Mouse (Mus musculus): ENCODE data around the gene Gm20388. TPM values are rescaled to one million over a fixed set of nuclear protein-coding genes. Genes with fewer than 3 reads are reported as not detected.

The Gm20388 gene
- total and polyA plus RNA-seq, 3 experiments = 0.02 to 0.05 TPM; not detected in 1

GRCm38 (mm10) chr8:122949701-122950100, 3039.1 kb downstream of the Gm20388 start:
- Histone ChIP-seq H3K9me3 (replicated peaks) (no peaks in the 10 kb centered on the region), H3K4me1 (ENCODE audit: insufficient read depth, low read depth, low read length) (peaks cover 54% of the 10 kb centered on the region), H3K27me3 (ENCODE audit: insufficient read depth, low read length) (no peaks in the 10 kb centered on the region), H3K4me3 (ENCODE audit: low read depth, low read length) (no peak overlapping the region), H3K36me3 (replicated peaks) (peaks cover 64% of the 10 kb centered on the region)
- ATAC-seq (ENCODE audit: extremely low read depth, insufficient number of reproducible peaks, low FRiP score, poor library complexity, severe bottlenecking) (no peak), DNase-seq (ENCODE audit: low spot score) (no peak)
- no peak for TF ChIP-seq CTCF (IDR thresholded peaks at IDR 0.05; ENCODE audit: low read depth, low read length)
- no peak for TF ChIP-seq TAL1 (conservative IDR thresholded peaks at IDR 0.05; ENCODE audit: low read depth, low read length)
- TF ChIP-seq GATA1 (IDR thresholded peaks at IDR 0.05; ENCODE audit: borderline replicate concordance, low read length) = no peak
- no peak for TF ChIP-seq GATA2 (IDR thresholded peaks at IDR 0.05; ENCODE audit: borderline replicate concordance, low read depth, low read length)
- TF ChIP-seq POLR2AphosphoS5 (IDR thresholded peaks at IDR 0.05; ENCODE audit: insufficient replicate concordance, low read depth, low read length) = no peak

- TF ChIP-seq GATA1 (IDR thresholded peaks at IDR 0.05; ENCODE audit: borderline replicate concordance, low read length) (no peak), GATA2 (IDR thresholded peaks at IDR 0.05; ENCODE audit: borderline replicate concordance, low read depth, low read length) (no peak), CTCF (IDR thresholded peaks at IDR 0.05; ENCODE audit: low read depth, low read length) (no peak), POLR2AphosphoS5 (IDR thresholded peaks at IDR 0.05; ENCODE audit: insufficient replicate concordance, low read depth, low read length) (no peak), TAL1 (conservative IDR thresholded peaks at IDR 0.05; ENCODE audit: low read depth, low read length) (no peak)
- peaks cover 63% of the 10 kb centered on the region for H3K36me3 ChIP-seq (replicated peaks)
- ATAC-seq (ENCODE audit: extremely low read depth, insufficient number of reproducible peaks, low FRiP score, poor library complexity, severe bottlenecking) (no peak), DNase-seq (ENCODE audit: low spot score) (no peak)
- no peaks in the 10 kb centered on the region for H3K9me3 ChIP-seq (replicated peaks)
- peaks cover 66% of the 10 kb centered on the region for H3K4me1 ChIP-seq (ENCODE audit: insufficient read depth, low read depth, low read length)
- no peak overlapping the region for H3K4me3 ChIP-seq (ENCODE audit: low read depth, low read length)
- H3K27me3 ChIP-seq (ENCODE audit: insufficient read depth, low read length) = no peaks in the 10 kb centered on the region
These were observed 3040.8 kb downstream of the Gm20388 start for GRCm38 (mm10) chr8:122951456-122951855.

GRCm38 (mm10) chr8:122953028-122953427, 3042.4 kb downstream of the Gm20388 start:
- no peaks in the 10 kb centered on the region for H3K9me3 ChIP-seq (replicated peaks)
- TF ChIP-seq GATA2 (IDR thresholded peaks at IDR 0.05; ENCODE audit: borderline replicate concordance, low read depth, low read length) (no peak), CTCF (IDR thresholded peaks at IDR 0.05; ENCODE audit: low read depth, low read length) (no peak), POLR2AphosphoS5 (IDR thresholded peaks at IDR 0.05; ENCODE audit: insufficient replicate concordance, low read depth, low read length) (no peak), TAL1 (conservative IDR thresholded peaks at IDR 0.05; ENCODE audit: low read depth, low read length) (no peak), GATA1 (IDR thresholded peaks at IDR 0.05; ENCODE audit: borderline replicate concordance, low read length) (no peak)
- peaks cover 62% of the 10 kb centered on the region for H3K36me3 ChIP-seq (replicated peaks)
- no peak overlapping the region for H3K4me3 ChIP-seq (ENCODE audit: low read depth, low read length)
- ATAC-seq (ENCODE audit: extremely low read depth, insufficient number of reproducible peaks, low FRiP score, poor library complexity, severe bottlenecking) (no peak), DNase-seq (ENCODE audit: low spot score) (no peak)
- H3K4me1 ChIP-seq (ENCODE audit: insufficient read depth, low read depth, low read length) = peaks cover 80% of the 10 kb centered on the region
- H3K27me3 ChIP-seq (ENCODE audit: insufficient read depth, low read length) = no peaks in the 10 kb centered on the region

- no peak overlapping the region for H3K4me3 ChIP-seq (ENCODE audit: low read depth, low read length)
- no peaks in the 10 kb centered on the region for H3K9me3 ChIP-seq (replicated peaks)
- ATAC-seq (ENCODE audit: extremely low read depth, insufficient number of reproducible peaks, low FRiP score, poor library complexity, severe bottlenecking) (no peak), DNase-seq (ENCODE audit: low spot score) (no peak)
- H3K27me3 ChIP-seq (ENCODE audit: insufficient read depth, low read length) = no peaks in the 10 kb centered on the region
- peaks cover 78% of the 10 kb centered on the region for H3K4me1 ChIP-seq (ENCODE audit: insufficient read depth, low read depth, low read length)
- TF ChIP-seq GATA1 (IDR thresholded peaks at IDR 0.05; ENCODE audit: borderline replicate concordance, low read length) (no peak), GATA2 (IDR thresholded peaks at IDR 0.05; ENCODE audit: borderline replicate concordance, low read depth, low read length) (no peak), CTCF (IDR thresholded peaks at IDR 0.05; ENCODE audit: low read depth, low read length) (no peak), POLR2AphosphoS5 (IDR thresholded peaks at IDR 0.05; ENCODE audit: insufficient replicate concordance, low read depth, low read length) (no peak), TAL1 (conservative IDR thresholded peaks at IDR 0.05; ENCODE audit: low read depth, low read length) (no peak)
- peaks cover 62% of the 10 kb centered on the region for H3K36me3 ChIP-seq (replicated peaks)
These were observed 3043.6 kb downstream of the Gm20388 start for GRCm38 (mm10) chr8:122954090-122954799.

GRCm38 (mm10) chr8:122955195-122955594, 3044.6 kb downstream of the Gm20388 start:
- Histone ChIP-seq H3K4me1 (ENCODE audit: insufficient read depth, low read depth, low read length) (peaks cover 78% of the 10 kb centered on the region), H3K9me3 (replicated peaks) (no peaks in the 10 kb centered on the region), H3K4me3 (ENCODE audit: low read depth, low read length) (no peak overlapping the region), H3K27me3 (ENCODE audit: insufficient read depth, low read length) (no peaks in the 10 kb centered on the region), H3K36me3 (replicated peaks) (peaks cover 58% of the 10 kb centered on the region)
- no peak for DNase-seq (ENCODE audit: low spot score)
- ATAC-seq (ENCODE audit: extremely low read depth, insufficient number of reproducible peaks, low FRiP score, poor library complexity, severe bottlenecking) = no peak
- TF ChIP-seq CTCF (IDR thresholded peaks at IDR 0.05; ENCODE audit: low read depth, low read length) (no peak), GATA2 (IDR thresholded peaks at IDR 0.05; ENCODE audit: borderline replicate concordance, low read depth, low read length) (no peak), POLR2AphosphoS5 (IDR thresholded peaks at IDR 0.05; ENCODE audit: insufficient replicate concordance, low read depth, low read length) (no peak), GATA1 (IDR thresholded peaks at IDR 0.05; ENCODE audit: borderline replicate concordance, low read length) (no peak), TAL1 (conservative IDR thresholded peaks at IDR 0.05; ENCODE audit: low read depth, low read length) (no peak)

GRCm38 (mm10) chr8:122955997-122956396, 3045.4 kb downstream of the Gm20388 start:
- Histone ChIP-seq H3K9me3 (replicated peaks) (no peaks in the 10 kb centered on the region), H3K4me1 (ENCODE audit: insufficient read depth, low read depth, low read length) (peaks cover 86% of the 10 kb centered on the region), H3K27me3 (ENCODE audit: insufficient read depth, low read length) (no peaks in the 10 kb centered on the region), H3K4me3 (ENCODE audit: low read depth, low read length) (no peak overlapping the region; the same call in 1 of the 2 replicates), H3K36me3 (replicated peaks) (peaks cover 57% of the 10 kb centered on the region)
- DNase-seq (ENCODE audit: low spot score) = no peak
- TF ChIP-seq GATA1 (IDR thresholded peaks at IDR 0.05; ENCODE audit: borderline replicate concordance, low read length) = no peak
- no peak for TF ChIP-seq GATA2 (IDR thresholded peaks at IDR 0.05; ENCODE audit: borderline replicate concordance, low read depth, low read length)
- TF ChIP-seq POLR2AphosphoS5 (IDR thresholded peaks at IDR 0.05; ENCODE audit: insufficient replicate concordance, low read depth, low read length) = no peak
- no peak for TF ChIP-seq CTCF (IDR thresholded peaks at IDR 0.05; ENCODE audit: low read depth, low read length)
- no peak for ATAC-seq (ENCODE audit: extremely low read depth, insufficient number of reproducible peaks, low FRiP score, poor library complexity, severe bottlenecking)

Data from G1E (cell line).